Mouse (Mus musculus) heart, embryonic 14.5 days (tissue): ENCODE results near the gene Eif2ak4. TPM values are rescaled to one million over a fixed set of nuclear protein-coding genes. Genes with fewer than 3 reads are reported as not detected.

Source experiments
- ATAC-seq: fragments of 200-750 bp; cut with Nextera tagmentation; 2 replicates; pipeline ENCODE4 v1.8.0; 2017; ENCODE audit warnings: low read depth, moderate TSS enrichment; ENCODE audit not compliant: insufficient number of reproducible peaks, insufficient read depth, low FRiP score
- H3K27ac ChIP-seq, 2 experiments: fragments of 200-500 bp in 1 of 2; fragments of 300-500 bp in 1 of 2; sonication (generic) in 1 of 2; replicated peaks in 1 of 2; 2 replicates each; pipeline ENCODE4 v1.5.1; 2012 to 2014; ENCODE audit warnings: low read depth in 2 of 2, low read length in 2 of 2, control low read depth in 1 of 2, mild to moderate bottlenecking in 1 of 2, mixed read lengths in 1 of 2; ENCODE audit not compliant: control insufficient read depth in 1 of 2, insufficient read depth in 1 of 2
- H3K27me3 ChIP-seq: fragments of 300-500 bp; sonication (generic); 2 replicates; pipeline ENCODE4 v1.6.1; 2014; ENCODE audit warnings: mild to moderate bottlenecking, low read length, control low read depth; ENCODE audit not compliant: control insufficient read depth, insufficient read depth
- H3K36me3 ChIP-seq: fragments of 300-500 bp; sonication (generic); 2 replicates; pipeline ENCODE4 v1.6.1; 2014; ENCODE audit warnings: mild to moderate bottlenecking, control low read depth, low read length, mixed read lengths; ENCODE audit not compliant: control insufficient read depth, insufficient read depth
- H3K4me1 ChIP-seq, 2 experiments: fragments of 200-500 bp in 1 of 2; fragments of 300-500 bp in 1 of 2; sonication (generic) in 1 of 2; 2 replicates each; pipeline ENCODE4 v1.6.1; 2012 to 2014; ENCODE audit warnings: low read length in 2 of 2, control low read depth in 1 of 2, mixed read lengths in 1 of 2; ENCODE audit not compliant: control insufficient read depth in 2 of 2, insufficient read depth in 2 of 2
- H3K4me2 ChIP-seq: fragments of 300-500 bp; sonication (generic); 2 replicates; pipeline ENCODE4 v1.6.1; 2014; ENCODE audit warnings: mild to moderate bottlenecking, low read length
- H3K4me3 ChIP-seq, 2 experiments: fragments of 200-500 bp in 1 of 2; fragments of 300-500 bp in 1 of 2; sonication (generic) in 1 of 2; 2 replicates each; pipeline ENCODE4 v1.5.1; 2012 to 2014; ENCODE audit warnings: low read length in 2 of 2, mild to moderate bottlenecking in 2 of 2, control low read depth in 1 of 2, low read depth in 1 of 2, moderate library complexity in 1 of 2; ENCODE audit not compliant: control insufficient read depth in 1 of 2, insufficient read depth in 1 of 2
- H3K9ac ChIP-seq: fragments of 300-500 bp; sonication (generic); 2 replicates; pipeline ENCODE4 v1.6.1; 2014; ENCODE audit warnings: mild to moderate bottlenecking, low read length
- H3K9me3 ChIP-seq: fragments of 300-500 bp; sonication (generic); 2 replicates; pipeline ENCODE4 v1.6.1; 2016; ENCODE audit warnings: low read length, control low read depth; ENCODE audit not compliant: control insufficient read depth
- WGBS: fragments of 180-500 bp; shearing (Covaris S2); extraction: QIAGEN DNeasy Blood & Tissue Kit; methylation state at CpG from one replicate; pipeline ENCODE4 v1.1.7; 2014; 5-methylcytosine and 5-hydroxymethylcytosine counted together
- polyA plus RNA-seq: library from polyadenylated mRNA; unstranded; fragments of >200 nt; fragmentation: Nextera tagmentation; extraction: Ambion mirVana; gene quantifications from 2 replicates; pipeline ENCODE4 v1.2.1, GENCODE M21; 2014

The Eif2ak4 gene
- polyA plus RNA-seq, 1 experiment from 2014 or later: 6.7 TPM

GRCm38 (mm10) chr2:118383387-118383786 lies 5.0 kb upstream of the Eif2ak4 start:
- H3K36me3 ChIP-seq: no peaks in the 10 kb centered on the region
- no peak overlapping the region for H3K4me2 ChIP-seq
- H3K27me3 ChIP-seq: no peaks in the 10 kb centered on the region
- H3K4me3 ChIP-seq: no peak overlapping the region
- H3K9ac ChIP-seq: no peak overlapping the region
- H3K4me1 ChIP-seq: no peaks in the 10 kb centered on the region
- no peak overlapping the region for H3K27ac ChIP-seq
- WGBS: 73% methylated on average over 5 of the region's 5 CpGs
- no peaks in the 10 kb centered on the region for H3K9me3 ChIP-seq
- ATAC-seq: no peak

- no peaks in the 10 kb centered on the region for H3K27me3 ChIP-seq
- peak overlapping the region; percentile 89 for H3K4me2 ChIP-seq
- no peaks in the 10 kb centered on the region for H3K36me3 ChIP-seq
- peak overlapping the region in 1 of 2 experiments; percentile 83; a peak in 3 of 4 replicates for H3K4me3 ChIP-seq
- H3K9me3 ChIP-seq: no peaks in the 10 kb centered on the region
- peaks cover 0 to 11% of the 10 kb centered on the region in 2 experiments; a peak in 2 of 4 replicates for H3K4me1 ChIP-seq
- peak overlapping the region; percentile 92 for H3K9ac ChIP-seq
- H3K27ac ChIP-seq: peak overlapping the region; percentile 44 to 94; a peak in 3 of 4 replicates
- WGBS: 55% methylated on average over 3 of the region's 3 CpGs
- ATAC-seq: no peak
Observed at GRCm38 (mm10) chr2:118389569-118389968, 1.2 kb downstream of the Eif2ak4 start.

- 84% methylated on average over 5 of the region's 5 CpGs for WGBS
- ATAC-seq: no peak
- Histone ChIP-seq H3K4me3 (no peak overlapping the region), H3K9ac (peak overlapping the region; percentile 40; the same call in 1 of the 2 replicates), H3K4me1 (peaks cover 0 to 11% of the 10 kb centered on the region in 2 experiments; a peak in 2 of 4 replicates), H3K36me3 (no peaks in the 10 kb centered on the region), H3K9me3 (no peaks in the 10 kb centered on the region), H3K27me3 (no peaks in the 10 kb centered on the region), H3K4me2 (peak overlapping the region; percentile 89), H3K27ac (no peak overlapping the region)
Observed at GRCm38 (mm10) chr2:118390072-118390471, 1.7 kb downstream of the Eif2ak4 start.

- ATAC-seq: no peak
- no peak overlapping the region for H3K27ac ChIP-seq
Observed at GRCm38 (mm10) chr2:118391201-118391600, 2.8 kb downstream of the Eif2ak4 start.

GRCm38 (mm10) chr2:118399751-118400150 lies 11.3 kb downstream of the Eif2ak4 start:
- H3K36me3 ChIP-seq: peaks cover 12% of the 10 kb centered on the region
- ATAC-seq: no peak

More at GRCm38 (mm10) chr2:118391201-118391600, 2.8 kb downstream of the Eif2ak4 start:
- H3K27me3 ChIP-seq: no peaks in the 10 kb centered on the region
- no peak overlapping the region for H3K4me2 ChIP-seq
- H3K9me3 ChIP-seq: no peaks in the 10 kb centered on the region
- H3K9ac ChIP-seq: no peak overlapping the region
- no peak overlapping the region for H3K4me3 ChIP-seq
- H3K4me1 ChIP-seq: peaks cover 0 to 11% of the 10 kb centered on the region in 2 experiments; a peak in 2 of 4 replicates
- 72% methylated on average over 5 of the region's 5 CpGs for WGBS
- no peaks in the 10 kb centered on the region for H3K36me3 ChIP-seq

GRCm38 (mm10) chr2:118401834-118402727 lies 13.7 kb downstream of the Eif2ak4 start:
- Histone ChIP-seq H3K4me1 (no peaks in the 10 kb centered on the region), H3K36me3 (peaks cover 25% of the 10 kb centered on the region), H3K4me2 (no peak overlapping the region), H3K27ac (no peak overlapping the region), H3K4me3 (no peak overlapping the region), H3K9me3 (no peaks in the 10 kb centered on the region), H3K9ac (no peak overlapping the region), H3K27me3 (no peaks in the 10 kb centered on the region)
- no peak for ATAC-seq
- WGBS: 88% methylated on average over 5 of the region's 5 CpGs

More at GRCm38 (mm10) chr2:118399751-118400150, 11.3 kb downstream of the Eif2ak4 start:
- no peaks in the 10 kb centered on the region for H3K9me3 ChIP-seq
- no peaks in the 10 kb centered on the region for H3K27me3 ChIP-seq
- H3K9ac ChIP-seq: no peak overlapping the region
- no peak overlapping the region for H3K4me2 ChIP-seq
- H3K4me1 ChIP-seq: no peaks in the 10 kb centered on the region
- H3K4me3 ChIP-seq: no peak overlapping the region
- no peak overlapping the region for H3K27ac ChIP-seq
- 82% methylated on average over 5 of the region's 5 CpGs for WGBS

- WGBS: 80% methylated on average over 5 of the region's 5 CpGs
- Histone ChIP-seq H3K4me3 (no peak overlapping the region), H3K9me3 (no peaks in the 10 kb centered on the region), H3K9ac (no peak overlapping the region), H3K36me3 (peaks cover 33% of the 10 kb centered on the region), H3K4me1 (no peaks in the 10 kb centered on the region), H3K27me3 (no peaks in the 10 kb centered on the region), H3K27ac (no peak overlapping the region), H3K4me2 (no peak overlapping the region)
- no peak for ATAC-seq
Observed at GRCm38 (mm10) chr2:118404336-118404735, 15.9 kb downstream of the Eif2ak4 start.
